Mouse (Mus musculus): ENCODE data around the gene Isl2.

The Isl2 gene

GRCm38 (mm10) chr9:55538377-55538776 is at the start of gene Isl2:
TSS of gene Isl2 (plus strand) at chr9:55538672.
- DNase-seq (ENCODE audit: extremely low spot score, low spot score) = no peak

- DNase-seq (ENCODE audit: extremely low spot score, low spot score) = no peak
Measured at GRCm38 (mm10) chr9:55507922-55508321, 30.6 kb upstream of the Isl2 start.

GRCm38 (mm10) chr9:55508701-55509100 is 29.8 kb upstream of the Isl2 start:
- no peak for DNase-seq (ENCODE audit: extremely low spot score, low spot score)

- DNase-seq (ENCODE audit: extremely low spot score, low spot score) = no peak
Measured at GRCm38 (mm10) chr9:55509731-55510130, 28.7 kb upstream of the Isl2 start.

- DNase-seq (ENCODE audit: extremely low spot score, low spot score) = no peak
Measured at GRCm38 (mm10) chr9:55510651-55511235, 27.7 kb upstream of the Isl2 start.

GRCm38 (mm10) chr9:55511521-55511993 is 26.9 kb upstream of the Isl2 start:
- peak; percentile 83 for DNase-seq (ENCODE audit: extremely low spot score, low spot score)

- peak; percentile 92 for DNase-seq (ENCODE audit: extremely low spot score, low spot score)
Measured at GRCm38 (mm10) chr9:55512027-55512543, 26.4 kb upstream of the Isl2 start, which contains the start of gene Etfa. TSS of gene Etfa (minus strand) at chr9:55512243.

GRCm38 (mm10) chr9:55525716-55526115 is 12.8 kb upstream of the Isl2 start:
- no peak for DNase-seq (ENCODE audit: extremely low spot score, low spot score)

GRCm38 (mm10) chr9:55535907-55536306 is 2.6 kb upstream of the Isl2 start:
- peak; percentile 67 for DNase-seq (ENCODE audit: extremely low spot score, low spot score)

GRCm38 (mm10) chr9:55539006-55539405 is 534 bp downstream of the Isl2 start:
- DNase-seq (ENCODE audit: extremely low spot score, low spot score) = no peak

- DNase-seq (ENCODE audit: extremely low spot score, low spot score) = peak; percentile 62
Measured at GRCm38 (mm10) chr9:55539661-55540390, 1.4 kb downstream of the Isl2 start.

- no peak for DNase-seq (ENCODE audit: extremely low spot score, low spot score)
Measured at GRCm38 (mm10) chr9:55540391-55540770, 1.9 kb downstream of the Isl2 start.

GRCm38 (mm10) chr9:55540888-55541287 is 2.4 kb downstream of the Isl2 start:
- DNase-seq (ENCODE audit: extremely low spot score, low spot score) = peak; percentile 93

- peak; percentile 64 for DNase-seq (ENCODE audit: extremely low spot score, low spot score)
Measured at GRCm38 (mm10) chr9:55541681-55542365, 3.4 kb downstream of the Isl2 start.

GRCm38 (mm10) chr9:55542366-55543325 is 4.2 kb downstream of the Isl2 start:
- DNase-seq (ENCODE audit: extremely low spot score, low spot score) = peak; percentile 65

GRCm38 (mm10) chr9:55543336-55543702 is 4.8 kb downstream of the Isl2 start:
- no peak for DNase-seq (ENCODE audit: extremely low spot score, low spot score)

- peak; percentile 83 for DNase-seq (ENCODE audit: extremely low spot score, low spot score)
Measured at GRCm38 (mm10) chr9:55543703-55544401, 5.4 kb downstream of the Isl2 start.

- peak; percentile 75 for DNase-seq (ENCODE audit: extremely low spot score, low spot score)
Measured at GRCm38 (mm10) chr9:55544861-55545555, 6.5 kb downstream of the Isl2 start.

GRCm38 (mm10) chr9:55545556-55546175 is 7.2 kb downstream of the Isl2 start:
- DNase-seq (ENCODE audit: extremely low spot score, low spot score) = peak; percentile 55

Data from neural tube, embryonic 10.5 days (tissue).